Mouse (Mus musculus): ENCODE measurements around the gene Stra6. TPM values are rescaled to one million over a fixed set of nuclear protein-coding genes. Genes with fewer than 3 reads are reported as not detected.

Gene Stra6
- total RNA-seq, 1 experiment, result 4.5 TPM

- TF ChIP-seq CHD2 (IDR thresholded peaks at IDR 0.05; ENCODE audit: low read depth, low read length), result no peak
- TF ChIP-seq ZNF384 (IDR thresholded peaks at IDR 0.05; ENCODE audit: low read depth, low read length), result no peak
- TF ChIP-seq ZC3H11A (IDR thresholded peaks at IDR 0.05; ENCODE audit: borderline replicate concordance, low read depth, low read length), result no peak
- TF ChIP-seq MAFK (IDR thresholded peaks at IDR 0.05; ENCODE audit: insufficient read depth, low read depth, low read length), result no peak
- no peak for TF ChIP-seq HCFC1 (IDR thresholded peaks at IDR 0.05; ENCODE audit: borderline replicate concordance, insufficient read depth, low read length)
- in situ Hi-C loops (cut with MboI; ENCODE audit: low sequenced_read_pairs in 2 of 2, unreplicated experiment in 2 of 2), result loop anchor here (5.0 to 25.0 kb wide), 2 partner anchors 165 to 340 kb away; no protein-coding TSS in a partner anchor
- Histone ChIP-seq H3K4me1 (ENCODE audit: control insufficient read depth in 2 of 2, insufficient read depth in 2 of 2, low read length in 2 of 2, poor library complexity in 1 of 2) (peaks cover 4 to 35% of the 10 kb centered on the region in 2 experiments; a peak in 1 of 4 replicates), H3K27ac (ENCODE audit: insufficient read depth, low read depth, low read length, poor library complexity, severe bottlenecking) (no peak overlapping the region), H3K4me3 (ENCODE audit: insufficient read depth in 1 of 2, low read depth in 1 of 2, low read length in 2 of 2, poor library complexity in 1 of 2, severe bottlenecking in 1 of 2) (peak overlapping the region; percentile 8 to 14; a peak in 3 of 4 replicates), H3K9ac (ENCODE audit: insufficient read depth, low read depth, low read length, poor library complexity, severe bottlenecking) (no peak overlapping the region), H3K9me3 (ENCODE audit: control insufficient read depth, insufficient read depth, low read depth, low read length) (no peaks in the 10 kb centered on the region), H3K36me3 (ENCODE audit: control insufficient read depth, insufficient read depth, low read length, poor library complexity, severe bottlenecking) (no peaks in the 10 kb centered on the region)
- no peak for DNase-seq (ENCODE audit: low read depth, low spot score)
Observed at GRCm38 (mm10) chr9:58201861-58202549, 138.4 kb downstream of the Stra6 start.

GRCm38 (mm10) chr9:58202676-58203453 lies 139.3 kb downstream of the Stra6 start:
- Histone ChIP-seq H3K9me3 (ENCODE audit: control insufficient read depth, insufficient read depth, low read depth, low read length) (no peaks in the 10 kb centered on the region), H3K4me3 (ENCODE audit: insufficient read depth in 1 of 2, low read depth in 1 of 2, low read length in 2 of 2, poor library complexity in 1 of 2, severe bottlenecking in 1 of 2) (peak overlapping the region in 1 of 2 experiments; percentile 82; a peak in 1 of 4 replicates), H3K9ac (ENCODE audit: insufficient read depth, low read depth, low read length, poor library complexity, severe bottlenecking) (no peak overlapping the region), H3K27ac (ENCODE audit: insufficient read depth, low read depth, low read length, poor library complexity, severe bottlenecking) (no peak overlapping the region), H3K4me1 (ENCODE audit: control insufficient read depth in 2 of 2, insufficient read depth in 2 of 2, low read length in 2 of 2, poor library complexity in 1 of 2) (peaks cover 4 to 30% of the 10 kb centered on the region in 2 experiments; a peak in 1 of 4 replicates), H3K36me3 (ENCODE audit: control insufficient read depth, insufficient read depth, low read length, poor library complexity, severe bottlenecking) (no peaks in the 10 kb centered on the region)
- no peak for DNase-seq (ENCODE audit: low read depth, low spot score)
- TF ChIP-seq HCFC1 (IDR thresholded peaks at IDR 0.05; ENCODE audit: borderline replicate concordance, insufficient read depth, low read length) (no peak), CHD2 (IDR thresholded peaks at IDR 0.05; ENCODE audit: low read depth, low read length) (no peak), MAFK (IDR thresholded peaks at IDR 0.05; ENCODE audit: insufficient read depth, low read depth, low read length) (no peak), ZNF384 (IDR thresholded peaks at IDR 0.05; ENCODE audit: low read depth, low read length) (no peak)
- in situ Hi-C loops (cut with MboI; ENCODE audit: low sequenced_read_pairs in 2 of 2, unreplicated experiment in 2 of 2), result loop anchor here (5.0 to 25.0 kb wide), 2 partner anchors 166 to 341 kb away; no protein-coding TSS in a partner anchor

Other genes starting within 250 kb of the Stra6 start
- 20.3 and 23.4 TPM in 2 replicates for gene Arid3b, start 227.0 kb upstream of the Stra6 start, total RNA-seq (2012; rRNA removed)
- gene Ubl7, start 152.8 kb upstream of the Stra6 start, total RNA-seq (2012; rRNA removed), result 16.4 and 21.2 TPM in 2 replicates
- gene Sema7a, start 123.7 kb upstream of the Stra6 start, total RNA-seq (2012; rRNA removed), result 7.5 and 9.2 TPM in 2 replicates
- 1.7 and 3.0 TPM in 2 replicates for gene Cyp11a1, start 57.4 kb upstream of the Stra6 start, total RNA-seq (2012; rRNA removed)
- 0.13 and 0.95 TPM in 2 replicates for gene Ccdc33, start 55.0 kb downstream of the Stra6 start, total RNA-seq (2012; rRNA removed)
- 0.22 and 0.26 TPM in 2 replicates for gene Islr, start 140.5 kb downstream of the Stra6 start, total RNA-seq (2012; rRNA removed)
- 7.8 and 12.8 TPM in 2 replicates for gene Islr2, start 140.5 kb downstream of the Stra6 start, total RNA-seq (2012; rRNA removed)
- gene Pml, start 186.0 kb downstream of the Stra6 start, total RNA-seq (2012; rRNA removed), result 72.6 and 112 TPM in 2 replicates
- 51.7 and 95.7 TPM in 2 replicates for gene Stoml1, start 189.4 kb downstream of the Stra6 start, total RNA-seq (2012; rRNA removed)
- gene Loxl1, start 249.4 kb downstream of the Stra6 start, total RNA-seq (2012; rRNA removed), result 6.2 and 8.4 TPM in 2 replicates

Data from ES-E14 (cell line).